Mouse (Mus musculus) embryonic facial prominence, embryonic 12.5 days (tissue): ENCODE results near the gene Trim25. TPM values are rescaled to one million over a fixed set of nuclear protein-coding genes. Genes with fewer than 3 reads are reported as not detected.
"Not testable (repeated sequence)": the region's sequence is repeated elsewhere in the genome, so short reads cannot be mapped to it uniquely, and the experiment has no call there.

Experiments used
- ATAC-seq: fragments of 200-750 bp; cut with Nextera tagmentation; 2 replicates; pipeline ENCODE4 v1.8.0; 2017; ENCODE audit not compliant: insufficient number of reproducible peaks, insufficient read depth, low FRiP score, low TSS enrichment
- H3K27ac ChIP-seq: fragments of 300-500 bp; sonication (generic); 2 replicates; pipeline ENCODE4 v1.5.1; 2016; ENCODE audit warnings: mild to moderate bottlenecking
- H3K27me3 ChIP-seq: fragments of 300-500 bp; sonication (generic); 2 replicates; pipeline ENCODE4 v1.6.1; 2016; ENCODE audit warnings: mild to moderate bottlenecking, moderate library complexity
- H3K36me3 ChIP-seq: fragments of 300-500 bp; sonication (generic); 2 replicates; pipeline ENCODE4 v1.6.1; 2016; ENCODE audit warnings: mild to moderate bottlenecking
- H3K4me1 ChIP-seq: fragments of 300-500 bp; sonication (generic); 2 replicates; pipeline ENCODE4 v1.6.1; 2016
- H3K4me2 ChIP-seq: fragments of 300-500 bp; sonication (generic); replicated peaks from 2 replicates; pipeline ENCODE4 v1.6.1; 2016; ENCODE audit warnings: mild to moderate bottlenecking, moderate library complexity
- H3K4me3 ChIP-seq: fragments of 300-500 bp; sonication (generic); 2 replicates; pipeline ENCODE4 v1.5.1; 2016; ENCODE audit warnings: mild to moderate bottlenecking
- H3K9ac ChIP-seq: fragments of 300-500 bp; sonication (generic); 2 replicates; pipeline ENCODE4 v1.6.1; 2016; ENCODE audit warnings: mild to moderate bottlenecking, moderate library complexity
- H3K9me3 ChIP-seq: fragments of 300-500 bp; sonication (generic); 2 replicates; pipeline ENCODE4 v1.6.1; 2016; ENCODE audit warnings: mild to moderate bottlenecking, moderate library complexity
- WGBS: fragments of 180-500 bp; shearing (Covaris S2); methylation state at CpG from one replicate; pipeline ENCODE4 v1.1.7; 2016; 5-methylcytosine and 5-hydroxymethylcytosine counted together
- polyA plus RNA-seq: library from polyadenylated mRNA; unstranded; fragments of >200 nt; fragmentation: Nextera tagmentation; extraction: Ambion mirVana; gene quantifications from 2 replicates; pipeline ENCODE4 v1.2.1, GENCODE M21; 2016

Trim25 gene
- polyA plus RNA-seq, 1 experiment from 2014 or later = 4.7 TPM

- Histone ChIP-seq H3K9me3 (no peaks in the 10 kb centered on the region), H3K4me2 (no peak overlapping the region), H3K4me1 (peaks cover 6% of the 10 kb centered on the region), H3K27me3 (no peaks in the 10 kb centered on the region), H3K36me3 (no peaks in the 10 kb centered on the region), H3K4me3 (no peak overlapping the region), H3K27ac (no peak overlapping the region), H3K9ac (no peak overlapping the region)
- no peak for ATAC-seq
- 77% methylated on average over 10 of the region's 10 CpGs for WGBS
Measured at GRCm38 (mm10) chr11:89027955-89028361, 28.8 kb downstream of the Trim25 start.

- 44% methylated on average over 10 of the region's 10 CpGs for WGBS
- no peaks in the 10 kb centered on the region for H3K9me3 ChIP-seq
- ATAC-seq = no peak
- peaks cover 6% of the 10 kb centered on the region for H3K4me1 ChIP-seq
- no peak overlapping the region for H3K9ac ChIP-seq
- no peak overlapping the region for H3K4me2 ChIP-seq
- H3K4me3 ChIP-seq = no peak overlapping the region
- no peak overlapping the region for H3K27ac ChIP-seq
- H3K27me3 ChIP-seq = no peaks in the 10 kb centered on the region
- H3K36me3 ChIP-seq = no peaks in the 10 kb centered on the region
Measured at GRCm38 (mm10) chr11:89028871-89029405, 29.8 kb downstream of the Trim25 start.

- 77% methylated on average over 6 of the region's 6 CpGs for WGBS
- H3K36me3 ChIP-seq = no peaks in the 10 kb centered on the region
- no peak for ATAC-seq
Measured at GRCm38 (mm10) chr11:89030552-89030951, 31.4 kb downstream of the Trim25 start.

GRCm38 (mm10) chr11:89031189-89031588, 32.0 kb downstream of the Trim25 start:
- no peak overlapping the region for H3K27ac ChIP-seq
- no peak overlapping the region for H3K4me2 ChIP-seq
- ATAC-seq = no peak
- H3K9ac ChIP-seq = no peak overlapping the region
- H3K36me3 ChIP-seq = no peaks in the 10 kb centered on the region
- H3K27me3 ChIP-seq = no peaks in the 10 kb centered on the region
- no peak overlapping the region for H3K4me3 ChIP-seq
- WGBS = 49% methylated on average over 1 of the region's 1 CpGs
- H3K9me3 ChIP-seq = no peaks in the 10 kb centered on the region
- no peaks in the 10 kb centered on the region for H3K4me1 ChIP-seq

More at GRCm38 (mm10) chr11:89030552-89030951, 31.4 kb downstream of the Trim25 start:
- no peak overlapping the region for H3K9ac ChIP-seq
- H3K27me3 ChIP-seq = no peaks in the 10 kb centered on the region
- H3K4me1 ChIP-seq = no peaks in the 10 kb centered on the region
- no peak overlapping the region for H3K4me2 ChIP-seq
- H3K9me3 ChIP-seq = no peaks in the 10 kb centered on the region
- H3K27ac ChIP-seq = no peak overlapping the region
- no peak overlapping the region for H3K4me3 ChIP-seq

GRCm38 (mm10) chr11:89034592-89034991, 35.4 kb downstream of the Trim25 start:
- Histone ChIP-seq H3K4me1 (no peaks in the 10 kb centered on the region), H3K27ac (no peak overlapping the region), H3K36me3 (no peaks in the 10 kb centered on the region), H3K4me3 (no peak overlapping the region), H3K9ac (no peak overlapping the region), H3K4me2 (no peak overlapping the region), H3K9me3 (no peaks in the 10 kb centered on the region), H3K27me3 (no peaks in the 10 kb centered on the region)
- no peak for ATAC-seq

- H3K4me3 ChIP-seq = no peak overlapping the region
- no peak overlapping the region for H3K9ac ChIP-seq
- no peaks in the 10 kb centered on the region for H3K4me1 ChIP-seq
- 77% methylated on average over 3 of the region's 3 CpGs for WGBS
- peaks cover 8% of the 10 kb centered on the region for H3K36me3 ChIP-seq
- no peaks in the 10 kb centered on the region for H3K27me3 ChIP-seq
- no peak for ATAC-seq
- H3K4me2 ChIP-seq = no peak overlapping the region
- no peak overlapping the region for H3K27ac ChIP-seq
- no peaks in the 10 kb centered on the region for H3K9me3 ChIP-seq
Measured at GRCm38 (mm10) chr11:89035552-89035951, 36.4 kb downstream of the Trim25 start.

GRCm38 (mm10) chr11:89038496-89038895, 39.3 kb downstream of the Trim25 start:
- H3K4me1 ChIP-seq = no peaks in the 10 kb centered on the region
- no peaks in the 10 kb centered on the region for H3K9me3 ChIP-seq
- no peak for ATAC-seq
- no peak overlapping the region for H3K9ac ChIP-seq
- no peak overlapping the region for H3K4me3 ChIP-seq
- no peaks in the 10 kb centered on the region for H3K27me3 ChIP-seq
- H3K27ac ChIP-seq = no peak overlapping the region
- H3K36me3 ChIP-seq = peaks cover 28% of the 10 kb centered on the region
- no peak overlapping the region for H3K4me2 ChIP-seq
- 93% methylated on average over 6 of the region's 6 CpGs for WGBS

GRCm38 (mm10) chr11:89039325-89039724, 40.1 kb downstream of the Trim25 start:
- no peak overlapping the region for H3K4me3 ChIP-seq
- no peaks in the 10 kb centered on the region for H3K4me1 ChIP-seq
- peaks cover 34% of the 10 kb centered on the region for H3K36me3 ChIP-seq
- no peak overlapping the region for H3K4me2 ChIP-seq
- ATAC-seq = no peak
- WGBS = 33% methylated on average over 3 of the region's 3 CpGs
- no peaks in the 10 kb centered on the region for H3K9me3 ChIP-seq
- H3K9ac ChIP-seq = no peak overlapping the region
- H3K27ac ChIP-seq = no peak overlapping the region
- no peaks in the 10 kb centered on the region for H3K27me3 ChIP-seq

- ATAC-seq, H3K27ac ChIP-seq, H3K27me3 ChIP-seq, H3K9me3 ChIP-seq, H3K4me3 ChIP-seq, H3K4me1 ChIP-seq, H3K4me2 ChIP-seq, H3K9ac ChIP-seq: not testable (repeated sequence)
- 86% methylated on average over 6 of the region's 7 CpGs for WGBS
- H3K36me3 ChIP-seq = peaks cover 49% of the 10 kb centered on the region
Measured at GRCm38 (mm10) chr11:89041073-89041472, 41.9 kb downstream of the Trim25 start.

- no peak for ATAC-seq
- H3K4me3 ChIP-seq = no peak overlapping the region
- no peak overlapping the region for H3K4me2 ChIP-seq
- no peaks in the 10 kb centered on the region for H3K27me3 ChIP-seq
- H3K36me3 ChIP-seq = peaks cover 63% of the 10 kb centered on the region
- H3K27ac ChIP-seq = no peak overlapping the region
- no peak overlapping the region for H3K9ac ChIP-seq
- no peaks in the 10 kb centered on the region for H3K4me1 ChIP-seq
- WGBS = 90% methylated on average over 7 of the region's 7 CpGs
- H3K9me3 ChIP-seq = peaks cover 3% of the 10 kb centered on the region; the same call in 1 of the 2 replicates
Measured at GRCm38 (mm10) chr11:89043046-89043445, 43.9 kb downstream of the Trim25 start.

GRCm38 (mm10) chr11:89045501-89045900, 46.3 kb downstream of the Trim25 start:
- not testable (repeated sequence) for H3K27ac ChIP-seq, H3K4me3 ChIP-seq, ATAC-seq, H3K4me1 ChIP-seq, H3K9me3 ChIP-seq, H3K9ac ChIP-seq, H3K4me2 ChIP-seq, H3K27me3 ChIP-seq
- WGBS = 99% methylated on average over 3 of the region's 3 CpGs
- peaks cover 64% of the 10 kb centered on the region for H3K36me3 ChIP-seq

- no peak overlapping the region for H3K27ac ChIP-seq
- 76% methylated on average over 3 of the region's 3 CpGs for WGBS
- H3K36me3 ChIP-seq = peaks cover 62% of the 10 kb centered on the region
- H3K9me3 ChIP-seq = peaks cover 3% of the 10 kb centered on the region; the same call in 1 of the 2 replicates
- no peak overlapping the region for H3K4me3 ChIP-seq
- H3K27me3 ChIP-seq = no peaks in the 10 kb centered on the region
- ATAC-seq = no peak
- H3K4me1 ChIP-seq = no peaks in the 10 kb centered on the region
- no peak overlapping the region for H3K9ac ChIP-seq
- H3K4me2 ChIP-seq = no peak overlapping the region
Measured at GRCm38 (mm10) chr11:89046021-89046420, 46.8 kb downstream of the Trim25 start.

GRCm38 (mm10) chr11:89051767-89052166, 52.6 kb downstream of the Trim25 start:
- Histone ChIP-seq H3K9me3 (no peaks in the 10 kb centered on the region), H3K4me1 (no peaks in the 10 kb centered on the region), H3K9ac (no peak overlapping the region), H3K27me3 (no peaks in the 10 kb centered on the region), H3K4me3 (no peak overlapping the region), H3K36me3 (peaks cover 38% of the 10 kb centered on the region), H3K27ac (no peak overlapping the region), H3K4me2 (no peak overlapping the region)
- no peak for ATAC-seq
- 92% methylated on average over 6 of the region's 6 CpGs for WGBS
